Mouse (Mus musculus) left cerebral cortex, adult 2 months (tissue): ENCODE measurements at regions not wholly inside any gene's neighbourhood (a gene's known extent, or its start where the extent isn't known, plus 50 kb on each side); places are given as distances from the start of the nearest gene placed in this dataset.

Experiments
- DNase-seq, 2 experiments: peaks; one replicate each; pipeline ENCODE4 v3.0.0; 2021 to 2022; ENCODE audit warnings: low spot score in 2 of 2, mixed read lengths in 1 of 2; ENCODE audit errors: extremely low spot score in 1 of 2
- H3K27ac ChIP-seq: fragments of 200-600 bp; 2 replicates; pipeline ENCODE4 v1.8.1; 2022
- H3K4me3 ChIP-seq: fragments of 200-600 bp; 2 replicates; pipeline ENCODE4 v1.8.1; 2022
- CTCF ChIP-seq: fragments of 200-600 bp; IDR thresholded peaks from 2 replicates; pipeline ENCODE4 v1.8.1; 2022; ENCODE audit warnings: antibody characterized with exemption, mild to moderate bottlenecking, moderate library complexity
- intact Hi-C: fragments of 180-260 bp; cut with DNase I; formaldehyde crosslinking; loops from one replicate; pipeline ENCODE4 v1.15.1; 2025

DNA sequence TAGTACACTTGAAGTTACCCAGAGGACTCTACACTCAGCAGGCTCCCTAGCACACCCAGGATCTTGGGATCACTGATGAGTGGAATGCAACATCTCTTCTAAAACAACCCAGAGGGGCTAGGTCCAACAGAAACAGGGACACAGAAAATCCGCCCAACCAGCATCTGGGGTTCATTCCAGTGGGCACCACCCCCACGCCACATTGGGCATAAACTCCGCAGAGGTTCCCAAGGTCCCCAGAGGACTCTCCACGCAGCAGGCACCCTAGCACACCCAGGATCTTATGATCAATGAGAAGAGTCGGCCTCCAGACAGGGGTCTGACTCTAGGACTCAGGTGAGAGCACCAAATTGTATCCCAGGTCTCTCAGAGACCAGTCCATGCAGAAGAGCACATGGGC lies 1236.9 kb upstream of the B3galt2 start:
- no peak for DNase-seq
- no peak for TF ChIP-seq CTCF
- intact Hi-C loops = no loop called here

GRCm38 (mm10) chr1:142422711-142423110 lies 1217.8 kb upstream of the B3galt2 start:
- no peak overlapping the region for H3K27ac ChIP-seq
- DNase-seq = no peak
- no peak overlapping the region for H3K4me3 ChIP-seq
- TF ChIP-seq CTCF = no peak
- intact Hi-C loops = no loop called here

More for the DNA sequence above, 1236.9 kb upstream of the B3galt2 start:
- Histone ChIP-seq H3K4me3 (no peak overlapping the region), H3K27ac (no peak overlapping the region)

DNA sequence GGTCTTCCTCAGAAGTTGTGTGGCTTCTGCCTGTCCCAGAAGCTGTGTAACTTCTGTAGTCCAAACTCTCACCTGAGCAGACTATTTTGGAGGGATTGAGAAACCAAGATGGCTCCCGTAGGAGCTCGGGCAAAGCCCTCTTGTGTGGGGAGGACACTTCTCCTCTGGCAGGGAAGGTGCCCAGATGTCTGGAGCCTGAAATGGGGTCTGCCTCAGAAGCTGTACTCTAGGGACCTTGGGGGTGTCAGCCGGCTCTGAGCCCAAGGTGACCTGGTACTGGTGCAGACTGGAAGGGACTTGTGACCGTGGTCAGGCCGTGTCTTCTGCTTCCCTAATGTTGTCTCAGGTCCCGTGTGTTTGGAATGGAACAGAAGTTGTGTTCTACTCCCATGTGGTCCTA lies 1207.2 kb upstream of the B3galt2 start:
- TF ChIP-seq CTCF = no peak
- no peak for DNase-seq
- H3K4me3 ChIP-seq = no peak overlapping the region
- no peak overlapping the region for H3K27ac ChIP-seq
- intact Hi-C loops = no loop called here

GRCm38 (mm10) chr1:142441592-142441991 lies 1198.9 kb upstream of the B3galt2 start:
- Histone ChIP-seq H3K4me3 (no peak overlapping the region), H3K27ac (peak overlapping the region; percentile 65)
- intact Hi-C loops = loop anchor here (5.0 to 10.0 kb wide), 4 partner anchors 384 to 1203 kb away; partner anchors contain the start of gene B3galt2
- no peak for TF ChIP-seq CTCF
- DNase-seq = no peak

DNA sequence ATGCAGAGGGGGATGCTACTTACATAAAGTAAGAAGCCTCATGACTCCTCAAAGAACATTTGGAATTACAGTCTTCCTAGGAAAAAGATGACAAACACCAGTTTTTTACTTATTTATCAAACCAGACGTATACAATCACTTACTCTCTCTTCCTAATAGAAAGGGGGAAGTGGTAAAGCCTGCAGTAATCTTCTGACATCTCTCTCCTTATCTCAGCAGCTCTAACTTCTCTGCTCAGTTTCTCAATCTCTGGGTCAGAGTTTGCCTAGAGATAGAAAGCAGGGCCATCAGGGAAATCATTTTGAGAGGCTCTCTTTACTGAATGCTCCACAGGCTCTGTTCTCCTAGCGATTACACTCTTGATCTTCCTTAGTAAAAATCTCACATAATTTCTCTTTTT lies 1172.2 kb upstream of the B3galt2 start:
- intact Hi-C loops = no loop called here
- Histone ChIP-seq H3K4me3 (no peak overlapping the region), H3K27ac (no peak overlapping the region)
- TF ChIP-seq CTCF = no peak
- no peak for DNase-seq

DNA sequence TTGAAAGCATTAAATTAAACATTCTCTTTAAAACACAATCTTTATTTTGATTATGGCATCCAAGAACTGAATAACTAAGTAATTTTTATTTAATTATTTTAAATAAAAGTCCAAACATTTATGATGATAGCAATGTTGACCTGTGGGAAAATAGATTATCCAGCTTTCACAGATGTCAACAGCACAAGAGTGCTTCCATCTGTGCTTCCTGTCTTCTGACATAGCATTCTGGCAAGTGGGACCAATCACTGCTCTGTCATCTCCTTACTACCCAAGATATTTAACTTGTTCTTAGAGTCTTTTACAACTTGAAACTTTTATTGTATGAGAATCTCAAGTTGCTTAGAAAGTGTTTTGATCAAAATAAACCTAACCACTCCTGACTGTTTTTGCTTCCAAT lies 1170.3 kb upstream of the B3galt2 start:
- TF ChIP-seq CTCF = no peak
- H3K27ac ChIP-seq = no peak overlapping the region
- intact Hi-C loops = no loop called here
- no peak for DNase-seq
- H3K4me3 ChIP-seq = no peak overlapping the region
